Mouse (Mus musculus) stomach, postnatal 0 days (tissue): ENCODE data around the gene Gpbar1.

Experiments used
- CTCF ChIP-seq: IDR thresholded peaks from 2 replicates; pipeline ENCODE4 v1.5.1; 2016; ENCODE audit warnings: antibody characterized with exemption, low read depth, mild to moderate bottlenecking, moderate library complexity
- EP300 ChIP-seq: optimal IDR thresholded peaks from 2 replicates; pipeline ENCODE3; 2016; ENCODE audit warnings: antibody characterized with exemption

- no peak for TF ChIP-seq EP300
- TF ChIP-seq CTCF: no peak
Observed at GRCm38 (mm10) chr1:74316114-74316827, 37.9 kb downstream of the Gpbar1 start.
